Mouse (Mus musculus) stomach, embryonic 16.5 days (tissue): ENCODE measurements around the gene Atrn. TPM values are rescaled to one million over a fixed set of nuclear protein-coding genes. Genes with fewer than 3 reads are reported as not detected.

ENCODE experiments used
- ATAC-seq: fragments of 200-750 bp; cut with Nextera tagmentation; 2 replicates; pipeline ENCODE4 v1.8.0; 2017; ENCODE audit warnings: moderate number of reproducible peaks, moderate TSS enrichment; ENCODE audit not compliant: insufficient read depth, low FRiP score
- H3K27ac ChIP-seq: fragments of 300-500 bp; sonication (generic); 2 replicates; pipeline ENCODE4 v1.5.1; 2014; ENCODE audit warnings: low read length
- H3K27me3 ChIP-seq: fragments of 300-500 bp; sonication (generic); 2 replicates; pipeline ENCODE4 v1.6.1; 2014; ENCODE audit warnings: low read length, control low read depth, mixed read lengths; ENCODE audit not compliant: control insufficient read depth, insufficient read depth
- H3K36me3 ChIP-seq: fragments of 300-500 bp; sonication (generic); 2 replicates; pipeline ENCODE4 v1.6.1; 2014; ENCODE audit warnings: low read length; ENCODE audit not compliant: control insufficient read depth, insufficient read depth
- H3K4me1 ChIP-seq: fragments of 300-500 bp; sonication (generic); 2 replicates; pipeline ENCODE4 v1.6.1; 2014; ENCODE audit warnings: low read length, control low read depth, mixed read lengths; ENCODE audit not compliant: control insufficient read depth, insufficient read depth
- H3K4me2 ChIP-seq: fragments of 300-500 bp; sonication (generic); 2 replicates; pipeline ENCODE4 v1.6.1; 2014; ENCODE audit warnings: low read depth, low read length, mixed read lengths
- H3K4me3 ChIP-seq: fragments of 300-500 bp; sonication (generic); replicated peaks from 2 replicates; pipeline ENCODE4 v1.5.1; 2014; ENCODE audit warnings: mild to moderate bottlenecking, low read length
- H3K9ac ChIP-seq: fragments of 300-500 bp; sonication (generic); 2 replicates; pipeline ENCODE4 v1.6.1; 2014; ENCODE audit warnings: low read length
- H3K9me3 ChIP-seq: fragments of 300-500 bp; sonication (generic); replicated peaks from 2 replicates; pipeline ENCODE4 v1.6.1; 2016; ENCODE audit warnings: low read length, control low read depth; ENCODE audit not compliant: control insufficient read depth
- WGBS: fragments of 180-500 bp; shearing (Covaris S2); extraction: QIAGEN DNeasy Blood & Tissue Kit; methylation state at CpG from one replicate; pipeline ENCODE4 v1.1.7; 2014; 5-methylcytosine and 5-hydroxymethylcytosine counted together
- polyA plus RNA-seq: library from polyadenylated mRNA; unstranded; fragments of >200 nt; fragmentation: Nextera tagmentation; extraction: Ambion mirVana; gene quantifications from 2 replicates; pipeline ENCODE4 v1.2.1, GENCODE M21; 2015

Atrn gene
- polyA plus RNA-seq, 1 experiment from 2014 or later: 5.5 TPM

- no peaks in the 10 kb centered on the region for H3K9me3 ChIP-seq
- no peak overlapping the region for H3K4me3 ChIP-seq
- H3K4me1 ChIP-seq: peaks cover 28% of the 10 kb centered on the region
- H3K27me3 ChIP-seq: peaks cover 36% of the 10 kb centered on the region
- no peak overlapping the region for H3K27ac ChIP-seq
- no peak for ATAC-seq
- H3K4me2 ChIP-seq: 0 out of 2 replicates have a peak overlapping the region, but pooled peaks have one; percentile 1
- no peak overlapping the region for H3K9ac ChIP-seq
- 9% methylated on average over 10 of the region's 10 CpGs for WGBS
- no peaks in the 10 kb centered on the region for H3K36me3 ChIP-seq
Observed at GRCm38 (mm10) chr2:131055631-131056030, 149.3 kb downstream of the Atrn start.

- Histone ChIP-seq H3K4me3 (no peak overlapping the region), H3K27me3 (peaks cover 36% of the 10 kb centered on the region), H3K9ac (no peak overlapping the region), H3K4me2 (0 out of 2 replicates have a peak overlapping the region, but pooled peaks have one; percentile 3), H3K36me3 (no peaks in the 10 kb centered on the region), H3K27ac (no peak overlapping the region), H3K9me3 (no peaks in the 10 kb centered on the region), H3K4me1 (peaks cover 29% of the 10 kb centered on the region)
- ATAC-seq: peak; percentile 32; the same call in 1 of the 2 replicates
- WGBS: 2% methylated on average over 10 of the region's 10 CpGs
Observed at GRCm38 (mm10) chr2:131056191-131056590, 149.9 kb downstream of the Atrn start.

- peaks cover 36% of the 10 kb centered on the region for H3K4me1 ChIP-seq
- H3K36me3 ChIP-seq: no peaks in the 10 kb centered on the region
- no peak overlapping the region for H3K27ac ChIP-seq
- WGBS: 83% methylated on average over 8 of the region's 8 CpGs
- no peak for ATAC-seq
- H3K9ac ChIP-seq: no peak overlapping the region
- H3K4me2 ChIP-seq: no peak overlapping the region
- no peak overlapping the region for H3K4me3 ChIP-seq
- peaks cover 24% of the 10 kb centered on the region for H3K27me3 ChIP-seq
- no peaks in the 10 kb centered on the region for H3K9me3 ChIP-seq
Observed at GRCm38 (mm10) chr2:131058672-131059071, 152.4 kb downstream of the Atrn start.

GRCm38 (mm10) chr2:131059377-131059776 lies 153.1 kb downstream of the Atrn start:
- ATAC-seq: no peak
- peak overlapping the region; percentile 43; the same call in 1 of the 2 replicates for H3K27ac ChIP-seq
- peaks cover 29% of the 10 kb centered on the region for H3K4me1 ChIP-seq

GRCm38 (mm10) chr2:131059781-131060540 lies 153.7 kb downstream of the Atrn start:
- peaks cover 15% of the 10 kb centered on the region for H3K27me3 ChIP-seq
- H3K27ac ChIP-seq: peak overlapping the region; percentile 43; the same call in 1 of the 2 replicates
- 71% methylated on average over 9 of the region's 9 CpGs for WGBS
- H3K4me1 ChIP-seq: peaks cover 25% of the 10 kb centered on the region
- ATAC-seq: no peak
- H3K4me3 ChIP-seq: no peak overlapping the region
- no peak overlapping the region for H3K4me2 ChIP-seq
- H3K9ac ChIP-seq: 0 out of 2 replicates have a peak overlapping the region, but pooled peaks have one; percentile 25
- H3K36me3 ChIP-seq: no peaks in the 10 kb centered on the region
- no peaks in the 10 kb centered on the region for H3K9me3 ChIP-seq

More at GRCm38 (mm10) chr2:131059377-131059776, 153.1 kb downstream of the Atrn start:
- 21% methylated on average over 1 of the region's 1 CpGs for WGBS
- H3K4me3 ChIP-seq: no peak overlapping the region
- H3K36me3 ChIP-seq: no peaks in the 10 kb centered on the region
- H3K9ac ChIP-seq: no peak overlapping the region
- H3K4me2 ChIP-seq: no peak overlapping the region
- H3K27me3 ChIP-seq: peaks cover 21% of the 10 kb centered on the region
- H3K9me3 ChIP-seq: no peaks in the 10 kb centered on the region

- no peak overlapping the region for H3K27ac ChIP-seq
- 64% methylated on average over 6 of the region's 6 CpGs for WGBS
- H3K4me1 ChIP-seq: peaks cover 22% of the 10 kb centered on the region
Observed at GRCm38 (mm10) chr2:131060784-131061183, 154.5 kb downstream of the Atrn start.

GRCm38 (mm10) chr2:131061607-131062006 lies 155.3 kb downstream of the Atrn start:
- no peaks in the 10 kb centered on the region for H3K36me3 ChIP-seq
- no peak overlapping the region for H3K27ac ChIP-seq
- H3K9ac ChIP-seq: no peak overlapping the region
- no peak for ATAC-seq
- H3K4me1 ChIP-seq: peaks cover 22% of the 10 kb centered on the region
- no peak overlapping the region for H3K4me2 ChIP-seq
- 0 out of 2 replicates have a peak, but pooled peaks cover 4% of the 10 kb centered on the region for H3K27me3 ChIP-seq
- no peak overlapping the region for H3K4me3 ChIP-seq
- WGBS: 55% methylated on average over 5 of the region's 5 CpGs
- no peaks in the 10 kb centered on the region for H3K9me3 ChIP-seq

More at GRCm38 (mm10) chr2:131060784-131061183, 154.5 kb downstream of the Atrn start:
- Histone ChIP-seq H3K36me3 (no peaks in the 10 kb centered on the region), H3K9me3 (no peaks in the 10 kb centered on the region), H3K4me3 (no peak overlapping the region), H3K9ac (no peak overlapping the region), H3K27me3 (peaks cover 7% of the 10 kb centered on the region), H3K4me2 (no peak overlapping the region)
- no peak for ATAC-seq

GRCm38 (mm10) chr2:131063404-131063864 lies 157.1 kb downstream of the Atrn start, which contains the start of gene Adam33:
TSS of gene Adam33 (minus strand) at chr2:131063814.
- Histone ChIP-seq H3K9ac (peak within 1 kb of the TSS; percentile 64), H3K36me3 (no peaks in the 10 kb centered on the region), H3K4me2 (peak within 1 kb of the TSS; percentile 61), H3K27ac (no peak within 1 kb of the TSS), H3K4me3 (peak within 1 kb of the TSS; percentile 36), H3K27me3 (0 out of 2 replicates have a peak, but pooled peaks cover 4% of the 10 kb centered on the region), H3K4me1 (peaks cover 22% of the 10 kb centered on the region), H3K9me3 (no peaks in the 10 kb centered on the region)
- WGBS: 4% methylated on average over 26 of the region's 27 CpGs
- ATAC-seq: peak; percentile 45; the same call in 1 of the 2 replicates

GRCm38 (mm10) chr2:131066342-131066741 lies 160.0 kb downstream of the Atrn start:
- Histone ChIP-seq H3K36me3 (no peaks in the 10 kb centered on the region), H3K9me3 (no peaks in the 10 kb centered on the region), H3K4me2 (no peak overlapping the region), H3K4me1 (peaks cover 7% of the 10 kb centered on the region; the same call in 1 of the 2 replicates), H3K27me3 (0 out of 2 replicates have a peak, but pooled peaks cover 4% of the 10 kb centered on the region), H3K4me3 (no peak overlapping the region), H3K27ac (no peak overlapping the region), H3K9ac (no peak overlapping the region)
- WGBS: 64% methylated on average over 9 of the region's 9 CpGs
- no peak for ATAC-seq
